Mouse (Mus musculus): ENCODE results near the gene Pigk. TPM values are rescaled to one million over a fixed set of nuclear protein-coding genes. Genes with fewer than 3 reads are reported as not detected.

The Pigk gene
- total RNA-seq, 2 experiments from 2014 or later: 23.1 to 29.8 TPM

- DNase-seq: no peak
Measured at GRCm38 (mm10) chr3:152980978-152981974, 267.4 kb downstream of the Pigk start.

GRCm38 (mm10) chr3:152981988-152982387 lies 268.1 kb downstream of the Pigk start, which contains the start of gene St6galnac5:
Gene St6galnac5, minus strand, starts transcription at chr3:152982246.
- DNase-seq: no peak

- DNase-seq: no peak
Measured at GRCm38 (mm10) chr3:152990787-152991186, 276.9 kb downstream of the Pigk start.

DNA sequence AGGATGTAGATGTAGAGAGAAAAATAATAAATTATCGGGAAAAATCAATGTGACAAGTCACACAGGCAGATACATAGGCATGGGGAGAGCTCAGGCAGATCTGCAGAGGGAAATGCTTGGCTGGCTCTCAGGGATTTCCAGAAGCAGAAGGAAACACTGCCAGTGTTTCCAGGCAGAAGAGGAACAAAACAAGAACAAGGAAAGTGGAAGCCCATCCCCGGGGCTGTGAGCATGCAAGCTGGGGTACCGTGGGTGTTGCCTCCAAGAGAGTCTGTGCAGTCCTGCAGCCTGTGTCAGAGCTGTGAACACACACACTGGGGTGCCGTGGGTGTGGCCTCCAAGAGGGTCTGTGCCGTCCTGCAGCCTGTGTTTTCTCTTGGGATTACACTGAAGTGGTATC lies 279.7 kb downstream of the Pigk start:
- DNase-seq: no peak

DNA sequence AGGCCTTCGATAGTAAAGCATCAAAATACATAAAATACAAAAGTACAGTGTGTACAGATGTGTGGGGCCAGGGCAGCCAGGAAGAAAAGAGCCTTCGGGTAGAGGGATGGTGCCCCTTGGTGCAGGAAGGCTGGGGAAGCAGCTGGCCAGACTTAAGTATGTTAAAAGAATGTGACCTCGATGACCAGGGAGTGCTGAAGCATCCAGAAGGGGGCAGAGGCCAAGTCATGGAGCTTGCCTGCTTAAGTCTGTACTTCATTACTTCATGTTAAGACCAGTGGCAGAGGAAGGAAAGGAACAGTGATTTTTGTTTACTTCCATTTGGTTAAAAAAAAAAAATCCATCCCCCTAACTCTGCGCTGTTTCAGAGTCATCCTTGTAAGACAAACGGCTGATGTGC lies 284.2 kb downstream of the Pigk start:
- no peak for DNase-seq

DNA sequence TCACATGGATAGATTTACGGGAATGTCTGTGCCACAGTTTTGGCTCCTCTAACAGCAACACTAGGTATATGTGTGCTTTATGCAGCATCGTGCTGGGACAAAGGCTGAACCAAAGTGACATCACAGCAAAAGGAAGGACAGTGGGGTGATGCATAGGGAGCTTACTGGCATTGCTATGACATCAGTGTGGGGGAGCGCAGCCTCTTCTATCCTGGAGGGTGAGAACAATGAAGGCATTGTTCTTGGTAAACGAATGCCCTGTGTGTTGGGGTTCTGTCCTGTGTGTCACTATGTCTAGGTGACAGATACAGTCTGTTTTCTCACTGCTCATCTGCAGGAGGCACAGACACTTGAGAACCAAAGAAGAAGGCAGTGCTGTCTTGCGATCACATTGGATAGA lies 285.0 kb downstream of the Pigk start:
- no peak for DNase-seq

DNA sequence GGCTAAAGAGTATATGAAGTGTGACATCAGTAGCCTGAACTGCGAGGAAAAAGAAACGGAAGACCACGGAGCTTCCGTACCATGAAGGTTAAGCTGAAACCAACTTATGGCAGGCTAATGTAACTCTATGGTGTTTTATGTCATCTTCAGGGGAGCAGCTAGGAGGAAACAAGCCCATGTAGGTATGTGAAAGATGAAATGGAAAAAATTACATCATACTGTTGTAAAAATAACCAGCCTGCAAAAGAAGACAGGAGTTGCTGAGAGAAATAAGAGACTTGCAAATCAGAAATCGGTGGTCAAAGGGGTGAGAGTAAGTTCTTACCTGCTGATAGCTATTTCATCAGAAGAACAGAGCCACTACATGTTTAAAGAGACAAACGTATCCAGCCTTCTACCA lies 293.0 kb downstream of the Pigk start:
- no peak for DNase-seq

- no peak for DNase-seq
Measured at GRCm38 (mm10) chr3:153016355-153016754, 302.5 kb downstream of the Pigk start.

DNA sequence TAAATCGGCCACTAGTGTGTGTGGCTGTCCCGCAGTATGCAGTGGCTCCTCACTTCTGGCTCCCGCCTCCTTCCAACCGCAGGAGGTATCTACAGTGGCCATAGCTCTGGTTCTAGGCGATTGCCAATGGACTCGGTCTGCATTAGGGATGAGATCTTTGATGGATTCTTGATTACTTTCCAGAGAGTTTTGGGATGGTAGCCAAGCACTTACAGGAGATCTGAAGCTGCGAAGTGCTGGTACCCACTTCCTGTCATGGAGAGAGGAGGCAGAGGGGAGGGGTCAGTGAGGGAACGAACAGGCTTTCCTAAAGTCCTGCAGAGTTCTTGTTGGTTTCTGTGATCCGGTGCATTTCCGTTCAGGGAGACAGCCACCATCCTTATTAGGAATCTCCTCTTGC lies 304.2 kb downstream of the Pigk start:
- DNase-seq: no peak

GRCm38 (mm10) chr3:153024016-153024415 lies 310.1 kb downstream of the Pigk start:
- DNase-seq: no peak

Other genes starting within 250 kb of the Pigk start
- gene Ak5, start 45.7 kb upstream of the Pigk start, total RNA-seq (2021): not detected

Measured in heart, adult 18-20 months (tissue).